Mouse (Mus musculus) cortical plate, adult 2 months (tissue): ENCODE results near the gene Rai1.

Experiments
- CTCF ChIP-seq: fragments of 200-500 bp; IDR thresholded peaks from 2 replicates; pipeline ENCODE4 v1.5.1; 2011; ENCODE audit warnings: mild to moderate bottlenecking, control low read depth, low read length; ENCODE audit not compliant: insufficient read depth; ENCODE audit errors: extremely low read depth
- POLR2A ChIP-seq: fragments of 200-500 bp; IDR thresholded peaks from 2 replicates; pipeline ENCODE4 v1.6.1; 2011; ENCODE audit warnings: mild to moderate bottlenecking, low read length, control low read depth; ENCODE audit not compliant: insufficient read depth; ENCODE audit errors: extremely low read depth

DNA sequence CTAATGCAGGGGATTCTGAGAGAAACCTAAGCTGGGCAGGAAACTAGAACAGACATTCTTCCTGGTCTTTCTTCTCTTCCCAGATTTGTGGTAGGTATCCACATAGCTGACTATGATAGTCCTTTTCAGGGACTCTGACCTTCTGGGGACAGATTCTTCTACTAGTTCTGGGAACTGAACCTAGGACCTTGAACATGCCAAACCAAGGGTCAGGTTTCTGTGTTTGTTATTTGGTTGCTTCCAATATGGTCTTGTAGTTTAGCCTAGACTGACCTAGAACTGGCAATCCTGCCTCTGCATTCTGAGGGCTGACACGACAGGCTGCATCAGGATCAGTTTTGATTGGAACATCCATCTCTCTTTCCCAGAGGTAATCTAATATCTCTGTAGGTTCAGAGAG, 27.2 kb downstream of the Rai1 start:
- TF ChIP-seq POLR2A (no peak), CTCF (no peak)
